Mouse (Mus musculus) liver, embryonic 13.5 days (tissue): ENCODE data around the gene Panx1. TPM values are rescaled to one million over a fixed set of nuclear protein-coding genes. Genes with fewer than 3 reads are reported as not detected.

Experiments
- ATAC-seq: fragments of 200-750 bp; cut with Nextera tagmentation; 2 replicates; pipeline ENCODE4 v1.8.0; 2017; ENCODE audit warnings: low read depth, mild to moderate bottlenecking, moderate number of reproducible peaks, moderate library complexity
- DNase-seq: peaks from one replicate; pipeline ENCODE4 v3.0.0; 2022
- H3K27ac ChIP-seq: fragments of 300-500 bp; sonication (generic); 2 replicates; pipeline ENCODE4 v1.5.1; 2015; ENCODE audit warnings: moderate library complexity, mild to moderate bottlenecking, inconsistent platforms
- H3K27me3 ChIP-seq: fragments of 300-500 bp; sonication (generic); 2 replicates; pipeline ENCODE4 v1.6.1; 2015; ENCODE audit warnings: mild to moderate bottlenecking, inconsistent platforms
- H3K36me3 ChIP-seq: fragments of 300-500 bp; sonication (generic); 2 replicates; pipeline ENCODE4 v1.6.1; 2015; ENCODE audit warnings: mild to moderate bottlenecking, inconsistent platforms
- H3K4me1 ChIP-seq: fragments of 300-500 bp; sonication (generic); replicated peaks from 2 replicates; pipeline ENCODE4 v1.6.1; 2015; ENCODE audit warnings: inconsistent platforms
- H3K4me2 ChIP-seq: fragments of 300-500 bp; sonication (generic); 2 replicates; pipeline ENCODE4 v1.6.1; 2015; ENCODE audit warnings: inconsistent platforms, mild to moderate bottlenecking, moderate library complexity
- H3K4me3 ChIP-seq: fragments of 300-500 bp; sonication (generic); replicated peaks from 2 replicates; pipeline ENCODE4 v1.5.1; 2015; ENCODE audit warnings: mild to moderate bottlenecking, inconsistent platforms
- H3K9ac ChIP-seq: fragments of 300-500 bp; sonication (generic); 2 replicates; pipeline ENCODE4 v1.6.1; 2015; ENCODE audit warnings: mild to moderate bottlenecking, inconsistent platforms
- H3K9me3 ChIP-seq: fragments of 300-500 bp; sonication (generic); replicated peaks from 2 replicates; pipeline ENCODE4 v1.6.1; 2016; ENCODE audit warnings: inconsistent platforms
- WGBS: fragments of 180-500 bp; shearing (Covaris S2); methylation state at CpG from one replicate; pipeline ENCODE4 v1.1.7; 2015; ENCODE audit not compliant: insufficient replicate concordance; 5-methylcytosine and 5-hydroxymethylcytosine counted together
- polyA plus RNA-seq: library from polyadenylated mRNA; unstranded; fragments of >200 nt; fragmentation: Nextera tagmentation; extraction: Ambion mirVana; gene quantifications from 2 replicates; pipeline ENCODE4 v1.2.1, GENCODE M21; 2015

Panx1 gene
- polyA plus RNA-seq, 1 experiment from 2014 or later = 8.0 TPM

- ATAC-seq (no peak), DNase-seq (no peak)
- Histone ChIP-seq H3K4me1 (no peaks in the 10 kb centered on the region), H3K4me3 (no peak overlapping the region), H3K4me2 (no peak overlapping the region), H3K9ac (no peak overlapping the region), H3K27me3 (no peaks in the 10 kb centered on the region), H3K36me3 (no peaks in the 10 kb centered on the region), H3K27ac (no peak overlapping the region), H3K9me3 (no peaks in the 10 kb centered on the region)
- 30% methylated on average over 1 of the region's 1 CpGs for WGBS
These were observed 49.8 kb downstream of the Panx1 start for GRCm38 (mm10) chr9:14995525-14995924.

GRCm38 (mm10) chr9:14988606-14989293 lies 56.5 kb downstream of the Panx1 start:
- no peak overlapping the region for H3K4me3 ChIP-seq
- ATAC-seq (no peak), DNase-seq (no peak)
- H3K4me1 ChIP-seq = no peaks in the 10 kb centered on the region
- no peaks in the 10 kb centered on the region for H3K27me3 ChIP-seq
- no peak overlapping the region for H3K4me2 ChIP-seq
- no peak overlapping the region for H3K27ac ChIP-seq
- H3K36me3 ChIP-seq = no peaks in the 10 kb centered on the region
- WGBS = 73% methylated on average over 1 of the region's 1 CpGs
- H3K9me3 ChIP-seq = no peaks in the 10 kb centered on the region
- H3K9ac ChIP-seq = no peak overlapping the region

- Histone ChIP-seq H3K4me1 (no peaks in the 10 kb centered on the region), H3K4me2 (no peak overlapping the region), H3K9me3 (no peaks in the 10 kb centered on the region), H3K4me3 (no peak overlapping the region), H3K27ac (no peak overlapping the region), H3K36me3 (no peaks in the 10 kb centered on the region), H3K9ac (no peak overlapping the region), H3K27me3 (no peaks in the 10 kb centered on the region)
- ATAC-seq (no peak), DNase-seq (no peak)
- WGBS = 42% methylated on average over 3 of the region's 3 CpGs
These were observed 62.1 kb downstream of the Panx1 start for GRCm38 (mm10) chr9:14983141-14983540.

- H3K9ac ChIP-seq = no peak overlapping the region
- H3K4me2 ChIP-seq = no peak overlapping the region
- ATAC-seq (no peak), DNase-seq (no peak)
- no peak overlapping the region for H3K27ac ChIP-seq
- no peaks in the 10 kb centered on the region for H3K4me1 ChIP-seq
- no peaks in the 10 kb centered on the region for H3K9me3 ChIP-seq
- H3K4me3 ChIP-seq = no peak overlapping the region
- H3K36me3 ChIP-seq = no peaks in the 10 kb centered on the region
- H3K27me3 ChIP-seq = no peaks in the 10 kb centered on the region
These were observed 62.6 kb downstream of the Panx1 start for GRCm38 (mm10) chr9:14982683-14983082.

GRCm38 (mm10) chr9:14981539-14982155 lies 63.6 kb downstream of the Panx1 start:
- no peaks in the 10 kb centered on the region for H3K9me3 ChIP-seq
- H3K36me3 ChIP-seq = no peaks in the 10 kb centered on the region
- no peak overlapping the region for H3K4me2 ChIP-seq
- H3K27ac ChIP-seq = no peak overlapping the region
- H3K9ac ChIP-seq = no peak overlapping the region
- H3K27me3 ChIP-seq = no peaks in the 10 kb centered on the region
- WGBS = 70% methylated on average over 4 of the region's 4 CpGs
- no peak for DNase-seq
- H3K4me1 ChIP-seq = no peaks in the 10 kb centered on the region
- ATAC-seq = no peak
- no peak overlapping the region for H3K4me3 ChIP-seq

- H3K36me3 ChIP-seq = no peaks in the 10 kb centered on the region
- WGBS = 61% methylated on average over 6 of the region's 6 CpGs
These were observed 70.7 kb downstream of the Panx1 start for GRCm38 (mm10) chr9:14974251-14975232.

GRCm38 (mm10) chr9:14973762-14974161 lies 71.5 kb downstream of the Panx1 start:
- Histone ChIP-seq H3K27me3 (no peaks in the 10 kb centered on the region), H3K9me3 (no peaks in the 10 kb centered on the region), H3K9ac (0 out of 2 replicates have a peak overlapping the region, but pooled peaks have one; percentile 3), H3K36me3 (no peaks in the 10 kb centered on the region), H3K27ac (peak overlapping the region; percentile 63), H3K4me3 (peak overlapping the region; percentile 25), H3K4me1 (peaks cover 38% of the 10 kb centered on the region), H3K4me2 (peak overlapping the region; percentile 49)
- ATAC-seq = peak; percentile 66
- WGBS = 33% methylated on average over 7 of the region's 7 CpGs
- no peak for DNase-seq

More at GRCm38 (mm10) chr9:14974251-14975232, 70.7 kb downstream of the Panx1 start:
- H3K9me3 ChIP-seq = no peaks in the 10 kb centered on the region
- peak overlapping the region; percentile 63 for H3K27ac ChIP-seq
- H3K4me2 ChIP-seq = peak overlapping the region; percentile 49
- peaks cover 35% of the 10 kb centered on the region for H3K4me1 ChIP-seq
- no peak for ATAC-seq
- H3K4me3 ChIP-seq = peak overlapping the region; percentile 25; the same call in 1 of the 2 replicates
- no peak overlapping the region for H3K9ac ChIP-seq
- no peaks in the 10 kb centered on the region for H3K27me3 ChIP-seq
- no peak for DNase-seq

GRCm38 (mm10) chr9:14970805-14971525 lies 74.3 kb downstream of the Panx1 start:
- peak; percentile 90 for ATAC-seq

GRCm38 (mm10) chr9:14970211-14970610 lies 75.1 kb downstream of the Panx1 start:
- Histone ChIP-seq H3K4me2 (peak overlapping the region; percentile 50; the same call in 1 of the 2 replicates), H3K4me3 (no peak overlapping the region), H3K9me3 (no peaks in the 10 kb centered on the region), H3K4me1 (peaks cover 57% of the 10 kb centered on the region), H3K9ac (no peak overlapping the region), H3K27ac (peak overlapping the region; percentile 80), H3K36me3 (no peaks in the 10 kb centered on the region), H3K27me3 (no peaks in the 10 kb centered on the region)
- WGBS = 61% methylated on average over 4 of the region's 4 CpGs
- DNase-seq (no peak), ATAC-seq (no peak)

More at GRCm38 (mm10) chr9:14970805-14971525, 74.3 kb downstream of the Panx1 start:
- H3K9ac ChIP-seq = 0 out of 2 replicates have a peak overlapping the region, but pooled peaks have one; percentile 50
- no peak for DNase-seq
- no peaks in the 10 kb centered on the region for H3K36me3 ChIP-seq
- no peak overlapping the region for H3K4me3 ChIP-seq
- H3K27me3 ChIP-seq = no peaks in the 10 kb centered on the region
- no peaks in the 10 kb centered on the region for H3K9me3 ChIP-seq
- H3K4me1 ChIP-seq = peaks cover 57% of the 10 kb centered on the region
- H3K4me2 ChIP-seq = peak overlapping the region; percentile 50
- peak overlapping the region; percentile 80 for H3K27ac ChIP-seq
- WGBS = 44% methylated on average over 3 of the region's 3 CpGs

GRCm38 (mm10) chr9:14967598-14967997 lies 77.7 kb downstream of the Panx1 start:
- H3K4me3 ChIP-seq = no peak overlapping the region
- DNase-seq = no peak

More at GRCm38 (mm10) chr9:14967598-14967997, 77.7 kb downstream of the Panx1 start:
- no peak overlapping the region for H3K27ac ChIP-seq
- no peaks in the 10 kb centered on the region for H3K9me3 ChIP-seq
- ATAC-seq = peak; percentile 57; the same call in 1 of the 2 replicates
- no peak overlapping the region for H3K9ac ChIP-seq
- H3K36me3 ChIP-seq = no peaks in the 10 kb centered on the region
- H3K4me2 ChIP-seq = no peak overlapping the region
- WGBS = 52% methylated on average over 1 of the region's 1 CpGs
- H3K27me3 ChIP-seq = no peaks in the 10 kb centered on the region
- peaks cover 48% of the 10 kb centered on the region for H3K4me1 ChIP-seq
